Mouse (Mus musculus) frontal cortex, postnatal 14 days (tissue): ENCODE measurements around the gene E2f6.

ENCODE experiments used
- DNase-seq, 2 experiments: peaks; one replicate each; pipeline ENCODE4 v3.0.0; 2022; ENCODE audit warnings: low spot score in 2 of 2

Gene E2f6

GRCm38 (mm10) chr12:16847204-16847792 is 36.5 kb downstream of the E2f6 start:
- DNase-seq, result no peak

DNA sequence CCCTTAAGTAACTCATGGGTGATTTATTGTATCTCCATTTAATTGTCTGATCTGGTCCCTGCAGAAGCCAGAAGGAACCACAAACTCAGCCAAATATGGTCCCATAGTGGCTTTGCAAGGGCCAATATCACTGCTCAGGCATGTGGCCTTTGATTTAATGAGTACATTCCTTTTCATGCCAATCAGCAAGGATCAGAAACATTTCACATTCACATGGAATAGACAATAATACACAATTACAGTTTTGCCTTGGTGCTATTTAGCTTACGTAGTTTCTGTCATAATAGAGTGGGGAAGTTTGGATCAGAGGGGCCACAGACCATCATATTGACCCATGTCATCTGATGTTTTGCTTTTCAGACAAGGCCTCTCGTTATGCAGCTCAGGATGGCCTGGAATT is 37.7 kb downstream of the E2f6 start:
- no peak for DNase-seq

DNA sequence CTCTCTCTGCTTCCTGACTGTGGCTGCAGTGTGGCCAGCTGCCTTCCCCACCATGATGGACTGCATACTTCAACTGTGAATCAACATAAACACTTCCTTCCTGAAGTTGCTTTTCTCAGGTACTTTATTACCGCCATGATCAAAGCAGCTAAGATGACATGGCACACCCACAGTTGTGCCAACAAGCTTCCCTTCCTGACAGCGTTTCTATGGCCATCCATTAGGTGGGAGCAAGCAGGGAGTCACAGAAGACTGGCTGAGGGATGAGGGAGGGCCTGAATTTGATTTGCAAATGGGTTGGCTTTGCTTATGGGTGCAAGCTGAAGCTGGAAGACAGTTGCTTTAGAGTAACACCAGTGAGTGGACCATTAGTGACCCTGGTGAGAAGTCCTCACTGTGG is 39.1 kb downstream of the E2f6 start:
- no peak for DNase-seq

DNA sequence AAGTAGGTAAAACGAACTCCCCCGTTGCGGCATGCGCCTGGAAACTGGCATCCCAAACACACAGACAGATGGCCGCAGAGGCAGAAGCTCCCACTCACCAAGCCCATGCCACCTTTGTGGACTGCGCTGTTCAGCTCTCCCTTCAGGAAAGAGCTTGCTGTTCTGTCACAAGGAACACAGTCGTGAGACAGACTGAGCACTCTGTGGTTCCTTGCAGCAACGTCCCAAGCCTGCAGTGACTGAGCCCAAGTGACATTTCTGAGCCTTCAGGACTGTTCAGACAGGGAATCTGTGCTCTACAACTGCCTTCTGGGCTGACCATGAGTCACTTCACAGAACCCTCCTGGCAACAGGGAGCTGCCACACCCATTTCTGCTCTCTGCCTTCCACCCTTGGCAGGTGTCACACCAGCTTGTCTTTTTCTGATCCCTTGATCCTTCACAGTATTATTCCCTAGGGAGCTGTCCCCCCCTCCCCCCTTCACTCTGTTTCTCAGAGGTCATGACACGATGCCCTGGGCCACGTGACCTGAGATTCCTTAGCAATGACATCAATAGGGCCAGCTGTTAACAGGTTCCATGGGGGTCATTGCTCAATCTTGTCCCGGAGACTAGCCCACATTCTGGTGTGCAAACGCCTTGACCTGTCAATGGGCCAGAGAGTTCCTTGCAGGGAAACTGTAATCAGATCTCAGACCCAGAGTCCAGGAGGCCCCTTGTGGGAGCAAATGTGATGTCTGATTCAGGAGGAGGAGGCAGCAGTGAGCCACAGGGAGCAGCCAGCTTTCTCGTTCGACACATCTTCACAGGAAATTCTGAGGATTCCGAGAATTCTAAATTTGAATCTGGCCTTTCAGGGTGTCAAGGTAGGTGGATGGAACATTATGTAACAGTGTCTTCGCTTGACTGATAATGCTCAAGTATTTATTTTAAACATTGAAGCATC is 39.9 kb downstream of the E2f6 start:
- peak in 1 of 2 experiments; percentile 39 for DNase-seq

DNA sequence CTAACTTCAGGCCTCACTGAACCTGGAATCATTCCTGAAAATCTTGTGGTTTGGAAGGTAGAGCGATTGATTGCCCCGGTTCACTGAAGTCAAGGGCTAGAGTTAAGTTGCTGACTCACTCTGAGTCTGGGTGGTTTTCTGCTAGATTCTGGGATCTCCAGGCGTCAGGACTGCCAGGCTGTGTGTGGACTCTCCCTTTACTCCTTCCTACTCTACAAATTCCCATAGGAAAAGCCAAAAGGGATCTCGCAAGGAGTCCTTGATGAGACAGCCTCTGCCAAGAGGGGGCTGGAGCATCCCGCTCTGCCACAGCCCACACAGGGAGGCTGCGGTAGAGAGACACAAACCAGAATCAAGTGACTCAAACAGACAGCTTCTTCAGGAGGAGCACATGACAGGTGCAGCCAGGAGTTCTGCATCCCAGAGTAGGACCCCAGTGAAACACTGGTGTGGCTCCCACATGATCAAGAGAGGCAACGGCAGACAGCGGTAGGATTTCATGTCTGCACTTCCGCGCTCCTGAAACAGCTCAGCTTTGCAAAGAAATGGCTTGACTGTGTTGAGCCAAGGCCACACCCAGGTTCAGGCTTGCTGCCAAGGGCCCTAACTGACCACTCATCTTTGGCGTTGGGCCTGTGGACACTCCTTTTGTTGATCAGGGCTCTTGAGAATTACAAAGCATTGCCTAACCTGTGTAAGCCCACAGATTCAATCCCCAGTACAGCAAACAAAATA is 42.8 kb downstream of the E2f6 start:
- no peak for DNase-seq

GRCm38 (mm10) chr12:16855632-16856305 is 45.0 kb downstream of the E2f6 start:
- peak; percentile 49 to 74 for DNase-seq

DNA sequence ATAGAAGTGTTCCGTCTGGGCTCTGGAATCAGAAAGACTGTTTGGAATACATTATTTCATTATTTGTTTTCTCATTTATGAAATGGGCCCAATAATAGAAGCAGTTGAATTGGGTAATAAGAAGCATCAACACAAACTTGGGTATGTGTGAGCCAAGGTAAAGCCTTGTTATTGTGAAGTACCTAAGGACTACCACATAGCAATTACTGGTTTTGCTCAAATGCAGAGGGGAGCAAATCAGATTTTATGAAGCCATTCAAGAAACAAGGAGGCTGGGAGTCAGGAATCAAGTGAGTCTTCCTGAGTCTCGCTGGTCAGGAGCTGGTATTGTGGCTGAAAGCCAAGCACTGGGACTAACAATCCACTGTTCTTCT is 45.5 kb downstream of the E2f6 start:
- DNase-seq, result no peak

DNA sequence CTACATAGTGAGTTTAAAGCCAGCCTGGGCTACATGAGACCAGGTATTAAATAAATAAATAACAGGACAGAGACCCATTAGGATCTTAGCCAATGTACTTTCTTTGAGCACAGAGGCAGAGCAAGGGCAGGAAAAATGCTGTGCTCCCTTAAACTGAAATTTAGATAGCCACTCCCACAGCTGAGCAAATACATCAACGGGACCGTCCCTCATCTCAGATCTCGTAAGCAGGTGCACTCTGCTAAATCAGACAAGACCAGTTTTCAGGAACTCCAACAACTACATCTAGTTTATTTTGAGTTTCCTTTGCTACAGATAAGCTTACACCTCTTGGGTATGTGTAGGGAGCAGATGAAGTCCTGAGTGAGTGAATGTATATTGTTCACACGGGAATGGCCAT is 47.3 kb downstream of the E2f6 start:
- DNase-seq, result no peak

- DNase-seq, result no peak
Observed at GRCm38 (mm10) chr12:16859781-16860180, 49.0 kb downstream of the E2f6 start.

DNA sequence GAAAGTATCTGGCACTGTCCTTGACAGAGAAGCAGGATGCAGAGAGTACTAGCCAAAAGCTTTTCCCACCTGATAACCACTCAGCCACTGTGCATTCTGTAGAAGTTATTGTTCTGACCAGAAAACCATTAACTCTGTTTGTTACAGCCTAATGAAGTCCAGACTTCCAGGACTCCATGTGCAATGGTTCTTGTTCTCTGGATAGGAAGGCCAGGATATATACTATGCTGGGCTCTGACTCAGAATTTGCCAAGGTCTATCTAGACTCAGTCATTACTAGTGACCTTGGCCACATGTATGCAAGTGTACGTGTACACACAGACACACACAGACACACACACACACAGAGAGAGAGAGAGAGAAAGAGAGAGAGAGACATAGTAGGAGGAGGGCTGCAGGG is 49.8 kb downstream of the E2f6 start:
- DNase-seq, result no peak

DNA sequence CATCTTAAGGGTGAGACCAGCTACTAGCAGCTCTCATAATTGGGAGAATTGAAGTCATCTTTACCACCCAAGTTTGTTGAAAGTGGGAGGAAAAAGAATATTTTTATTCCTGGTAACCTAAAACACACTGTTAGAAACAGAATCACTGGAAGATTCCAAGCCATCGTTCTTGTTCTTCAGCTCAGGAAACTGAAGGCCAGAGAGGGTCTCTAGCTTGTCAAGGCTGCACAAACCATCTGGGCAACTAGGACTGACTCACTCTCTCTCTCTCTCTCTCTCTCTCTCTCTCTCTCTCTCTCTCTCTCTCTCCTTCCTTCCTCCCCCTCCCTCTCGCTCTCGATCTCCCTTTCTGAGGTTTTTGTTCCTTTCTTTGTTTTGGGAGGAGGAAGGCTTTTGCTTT is 50.2 kb downstream of the E2f6 start:
- DNase-seq, result no peak

- DNase-seq, result no peak
Observed at GRCm38 (mm10) chr12:16864477-16864876, 53.7 kb downstream of the E2f6 start.

GRCm38 (mm10) chr12:16865871-16866270 is 55.1 kb downstream of the E2f6 start:
- DNase-seq, result no peak

DNA sequence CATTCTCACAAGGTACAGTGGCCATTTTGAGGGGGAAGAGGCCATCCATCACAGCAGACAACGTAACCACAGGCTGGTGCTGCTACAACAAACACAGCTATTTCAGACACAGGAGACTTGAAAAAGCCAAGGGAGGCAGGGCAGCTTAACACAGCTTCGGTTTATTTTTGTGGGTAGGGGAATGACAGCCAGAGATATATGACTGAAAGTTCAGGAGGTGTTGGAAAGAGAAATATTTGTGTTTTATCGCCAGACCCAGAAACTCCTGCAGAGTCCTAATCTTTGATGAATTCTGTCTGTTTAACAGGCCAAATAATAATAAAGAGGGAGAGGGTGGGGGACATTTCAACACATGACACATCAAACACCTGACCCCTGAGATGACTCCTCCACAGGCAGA is 55.7 kb downstream of the E2f6 start:
- no peak for DNase-seq

DNA sequence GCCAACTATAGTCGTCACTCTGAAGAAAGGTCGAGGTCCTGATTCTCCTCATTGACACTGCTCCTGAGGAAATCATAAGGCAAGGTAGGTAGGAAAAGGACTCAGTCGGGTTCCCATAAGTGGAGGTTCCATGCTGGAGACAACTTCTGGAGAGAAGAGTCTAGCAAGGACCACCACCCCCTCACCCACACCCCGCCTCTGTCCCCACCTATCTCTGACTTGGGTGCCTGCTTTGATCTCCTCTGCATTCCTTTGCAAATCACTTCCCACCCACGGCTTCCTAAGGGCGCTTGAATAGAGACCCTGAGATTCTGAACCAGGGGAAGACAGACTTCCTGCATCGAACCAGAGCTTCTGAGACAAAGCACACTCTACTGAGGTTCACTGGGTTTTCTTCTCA is 56.5 kb downstream of the E2f6 start:
- DNase-seq, result no peak

- no peak for DNase-seq
Observed at GRCm38 (mm10) chr12:16868618-16869017, 57.9 kb downstream of the E2f6 start.

DNA sequence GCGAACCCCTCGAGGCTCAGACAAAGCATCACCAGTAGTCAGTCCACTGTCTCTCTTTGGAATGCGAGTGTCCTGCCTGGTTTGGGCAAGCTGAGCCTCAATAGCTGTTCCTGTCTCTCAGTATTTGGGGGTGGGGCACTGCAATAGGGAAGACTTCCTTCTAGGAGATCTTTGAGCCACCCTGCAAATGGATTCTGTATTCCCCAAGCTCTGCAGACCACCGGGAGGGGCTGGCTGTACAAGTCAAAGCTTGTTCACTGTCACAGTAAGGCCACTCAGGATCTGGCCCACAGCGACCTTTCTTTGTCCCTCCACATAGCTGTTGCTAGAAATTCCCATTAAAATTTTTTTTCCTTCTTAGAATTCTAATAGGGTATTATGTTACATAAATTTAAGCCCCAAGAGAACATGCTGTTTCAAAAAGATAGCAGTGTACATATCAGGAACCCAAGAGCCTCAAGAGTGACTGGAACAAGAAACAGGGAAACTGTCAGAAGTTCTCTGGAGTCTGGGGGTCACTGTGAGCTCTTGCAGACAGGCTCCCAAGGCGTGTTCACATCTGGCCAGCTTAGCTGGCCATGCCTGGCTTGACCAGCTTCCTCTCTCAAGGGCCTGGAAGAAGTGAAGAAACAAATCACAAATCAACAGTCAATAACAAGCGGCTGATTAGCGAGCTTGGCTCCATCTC is 58.5 kb downstream of the E2f6 start:
- DNase-seq, result no peak

DNA sequence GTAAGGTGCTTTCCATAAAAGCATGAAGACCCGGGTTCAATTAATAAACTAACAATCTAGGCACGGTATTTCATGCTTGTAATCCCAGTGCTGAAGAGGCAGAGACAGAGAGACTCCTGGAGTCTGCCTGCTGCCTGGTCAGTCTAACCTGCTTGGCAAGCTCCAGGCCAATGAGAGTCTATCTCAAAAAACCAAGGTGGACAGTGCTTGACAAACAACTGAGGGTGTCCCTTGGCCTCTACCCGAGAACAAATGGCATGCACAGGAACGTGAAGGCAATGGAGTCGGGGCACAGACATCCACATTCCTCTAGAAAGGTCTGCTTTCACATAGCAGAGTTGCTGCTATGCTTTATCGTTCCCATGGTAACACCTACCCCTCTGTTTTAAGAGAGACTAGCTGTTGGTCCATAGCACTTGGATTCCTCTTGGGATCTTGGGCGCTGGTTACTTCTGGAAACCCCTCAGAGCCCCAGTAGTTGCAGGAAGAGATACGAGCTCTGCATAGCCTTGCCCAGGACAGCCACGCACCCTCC is 59.2 kb downstream of the E2f6 start:
- no peak for DNase-seq

DNA sequence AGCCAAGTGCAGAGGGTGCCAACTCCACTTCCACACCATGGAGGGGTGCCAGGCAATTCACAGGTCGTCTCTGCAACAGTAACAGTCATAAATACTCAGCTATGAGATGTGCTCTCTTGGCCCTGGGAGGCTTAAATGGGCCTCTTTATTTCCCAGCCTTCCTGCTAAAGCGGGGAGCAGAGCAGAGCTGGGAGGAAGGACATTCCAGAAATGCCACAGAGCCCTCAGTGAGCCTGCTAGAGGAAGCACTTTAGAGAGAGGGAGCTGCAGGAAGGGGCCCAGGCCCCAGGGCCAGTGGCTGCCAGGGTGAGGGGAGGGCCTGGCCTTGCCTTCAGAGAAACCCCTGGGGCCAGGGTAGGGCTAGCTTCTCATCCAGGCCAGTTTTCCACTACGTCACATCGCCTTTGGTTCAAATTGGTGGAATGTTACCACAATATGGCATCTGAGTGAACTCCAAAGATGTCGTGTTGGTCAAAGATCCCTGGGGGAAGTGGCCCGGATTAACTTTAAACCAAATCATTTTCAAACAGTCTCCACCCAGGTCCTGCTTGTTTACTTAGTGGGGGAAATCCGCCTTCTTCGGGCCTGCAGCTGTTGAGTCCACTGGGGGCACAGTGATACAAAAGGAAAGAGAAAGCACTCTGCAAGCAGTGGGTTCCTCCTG is 59.8 kb downstream of the E2f6 start:
- no peak for DNase-seq

GRCm38 (mm10) chr12:16872006-16872405 is 61.2 kb downstream of the E2f6 start:
- DNase-seq, result no peak
